Mouse (Mus musculus) brown adipose tissue, adult 24 weeks (tissue): ENCODE measurements at regions not wholly inside any gene's neighbourhood (a gene's known extent, or its start where the extent isn't known, plus 50 kb on each side); places are given as distances from the start of the nearest gene placed in this dataset.
A peak's percentile ranks its signal among the peaks of the same experiment; 100 is the strongest.

ENCODE experiments used
- H3K27ac ChIP-seq: fragments of 200-500 bp; replicated peaks from 2 replicates; pipeline ENCODE4 v1.5.1; 2012; ENCODE audit warnings: low read depth, mild to moderate bottlenecking, low read length
- H3K4me1 ChIP-seq: fragments of 200-500 bp; 2 replicates; pipeline ENCODE4 v1.6.1; 2012; ENCODE audit warnings: low read length, mixed read lengths; ENCODE audit not compliant: control insufficient read depth, insufficient read depth, insufficient read length
- H3K4me3 ChIP-seq: fragments of 200-500 bp; 2 replicates; pipeline ENCODE4 v1.5.1; 2012; ENCODE audit warnings: low read depth, mild to moderate bottlenecking, low read length, moderate library complexity; ENCODE audit not compliant: insufficient read depth

DNA sequence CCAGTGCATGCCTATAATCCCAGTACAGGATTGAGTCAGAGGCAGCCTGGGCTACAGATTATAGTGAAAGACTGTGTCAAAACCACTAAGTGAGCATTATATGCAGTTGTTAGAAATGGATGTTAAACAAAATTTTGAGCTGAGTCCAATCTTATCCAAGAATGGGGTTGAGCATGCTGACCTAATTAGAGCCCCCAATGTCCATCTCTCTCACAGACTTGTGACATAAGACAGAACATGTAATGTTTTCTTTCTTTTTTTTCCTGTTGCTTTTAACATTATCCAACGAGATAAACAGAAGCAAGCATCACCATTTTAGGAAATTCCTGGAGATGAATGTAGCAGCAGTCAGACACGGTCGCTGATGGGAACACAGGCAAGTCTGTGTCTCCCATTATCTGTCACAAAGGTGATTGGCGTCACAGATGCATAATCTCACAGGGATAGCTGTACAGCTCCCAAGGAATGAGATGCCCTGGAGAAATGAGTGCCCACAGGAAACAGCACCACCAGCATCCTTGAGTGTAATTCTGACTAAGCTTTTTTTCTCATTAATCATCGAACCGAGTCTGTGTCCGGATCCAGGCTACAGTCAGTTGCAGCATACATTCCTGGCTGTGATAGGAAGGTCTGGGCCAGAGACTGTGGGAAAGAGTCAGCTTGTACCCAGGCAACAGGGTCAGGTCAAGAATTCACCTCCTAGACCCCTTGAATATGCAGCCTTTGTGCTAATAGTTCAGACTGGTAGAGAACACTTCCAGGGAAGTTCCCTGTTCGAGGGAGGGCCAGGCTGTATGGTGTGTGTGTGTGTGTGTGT is 154.5 kb downstream of the Gm19410 start:
- Histone ChIP-seq H3K4me3 (no peak overlapping the region), H3K27ac (peak overlapping the region; percentile 93)

DNA sequence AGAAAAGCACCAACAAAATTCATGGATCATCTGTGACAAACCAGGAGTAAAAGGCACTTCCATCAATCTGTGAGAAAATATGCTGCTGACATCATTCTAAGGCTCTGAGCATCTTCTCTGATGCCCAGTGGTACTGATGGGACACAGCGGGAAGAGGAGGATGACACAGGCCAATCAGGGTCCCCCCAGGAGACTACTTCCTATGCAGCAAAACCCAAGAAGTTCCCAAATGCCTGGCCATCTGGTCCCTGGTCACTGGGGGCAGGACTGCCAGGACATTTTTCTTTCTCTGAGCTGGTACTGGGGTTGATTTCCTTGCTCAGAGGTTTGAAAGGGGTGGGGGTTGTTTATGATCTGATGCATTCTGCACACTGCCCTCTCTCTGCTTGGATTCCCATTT is 158.4 kb downstream of the Gm19410 start:
- Histone ChIP-seq H3K4me1 (peaks cover 25% of the 10 kb centered on the region), H3K4me3 (no peak overlapping the region), H3K27ac (no peak overlapping the region)

More for the DNA sequence above, 154.5 kb downstream of the Gm19410 start:
- peaks cover 26% of the 10 kb centered on the region for H3K4me1 ChIP-seq

DNA sequence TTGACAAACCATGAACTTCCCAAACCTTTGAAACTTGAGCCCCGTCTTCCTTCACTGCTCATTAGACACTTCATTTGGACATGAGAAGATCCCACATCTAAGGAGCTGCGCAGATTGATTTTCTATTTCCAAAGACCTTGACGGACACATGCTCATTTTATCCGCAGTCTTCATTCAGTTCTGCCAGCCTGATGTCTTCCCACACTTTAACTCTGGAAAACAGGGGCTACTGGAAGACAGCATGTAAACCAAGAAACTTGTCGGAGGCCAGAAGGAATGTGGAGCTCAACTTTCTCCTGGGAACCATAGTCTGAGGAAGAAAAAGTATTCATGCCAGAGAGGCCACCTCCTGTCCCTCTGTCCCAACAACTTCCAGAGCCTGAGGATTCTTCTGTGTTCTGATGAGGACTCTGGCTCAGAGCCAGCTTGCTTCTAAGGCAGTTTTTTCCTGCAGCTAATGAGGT is 161.8 kb downstream of the Gm19410 start:
- Histone ChIP-seq H3K4me1 (peaks cover 8% of the 10 kb centered on the region), H3K27ac (peak overlapping the region; percentile 89), H3K4me3 (no peak overlapping the region)

DNA sequence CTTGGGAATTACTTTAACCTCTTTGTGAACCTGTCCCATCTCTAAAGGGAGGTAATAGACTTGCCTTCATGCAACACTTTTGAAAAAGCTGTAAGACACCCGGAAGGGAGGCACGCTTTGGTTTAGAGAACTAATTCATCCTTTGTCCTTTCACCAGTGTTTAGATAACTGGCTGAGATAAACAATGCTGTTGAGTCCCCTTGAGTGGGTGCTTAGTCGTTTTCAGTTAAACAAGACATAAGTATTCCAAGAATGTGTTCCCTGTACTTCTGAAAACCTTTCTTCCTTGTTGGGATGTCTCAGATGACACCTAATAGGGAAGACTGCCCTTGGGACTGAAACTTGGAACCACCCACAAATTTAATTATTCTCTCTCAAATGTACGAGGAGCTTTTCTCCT is 164.7 kb downstream of the Gm19410 start:
- Histone ChIP-seq H3K27ac (no peak overlapping the region), H3K4me3 (no peak overlapping the region), H3K4me1 (peaks cover 5% of the 10 kb centered on the region)

DNA sequence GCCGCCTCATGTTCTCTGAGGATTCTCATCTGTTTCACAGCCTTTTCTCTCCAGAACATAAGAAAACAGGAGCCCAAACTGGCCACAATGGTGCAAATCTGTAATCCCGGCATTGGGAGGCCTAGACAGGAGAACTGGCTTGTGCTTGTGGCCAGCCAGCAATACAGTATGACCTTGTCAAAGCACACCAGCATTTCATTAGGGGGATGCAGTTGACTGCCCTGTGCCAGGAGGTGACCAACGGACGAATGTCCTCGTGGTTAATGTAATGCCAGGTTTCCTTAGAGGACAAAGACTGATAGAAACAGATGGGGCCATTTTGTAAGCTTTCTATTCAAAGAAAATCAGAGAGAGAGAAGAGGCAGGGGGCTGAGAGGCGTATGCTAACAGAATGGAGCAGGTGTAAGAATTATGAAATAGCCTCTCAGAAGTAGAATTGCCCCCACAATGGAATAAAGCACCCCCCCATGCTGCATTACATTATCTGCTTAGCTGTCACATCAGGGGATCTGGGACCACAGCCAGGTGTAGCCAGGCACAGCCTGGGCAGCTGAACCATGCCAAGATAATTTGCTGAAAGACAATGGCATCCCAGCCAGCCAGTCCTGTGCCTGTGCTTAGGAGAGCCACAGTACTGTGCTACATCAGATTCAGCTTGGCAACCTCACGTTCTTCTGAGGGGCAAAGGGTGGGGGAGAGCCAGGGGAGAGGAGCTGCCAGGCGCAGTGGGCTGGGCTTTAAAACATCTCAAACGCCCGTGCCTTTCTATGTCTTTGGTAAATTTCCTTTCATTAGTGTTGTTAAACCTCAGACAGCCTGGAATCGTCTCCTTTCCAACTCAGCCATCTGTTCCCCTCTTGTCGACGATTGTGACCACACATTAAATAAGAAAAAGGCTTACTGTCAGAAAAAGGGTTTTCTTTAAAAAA is 167.9 kb downstream of the Gm19410 start:
- no peak overlapping the region for H3K27ac ChIP-seq

DNA sequence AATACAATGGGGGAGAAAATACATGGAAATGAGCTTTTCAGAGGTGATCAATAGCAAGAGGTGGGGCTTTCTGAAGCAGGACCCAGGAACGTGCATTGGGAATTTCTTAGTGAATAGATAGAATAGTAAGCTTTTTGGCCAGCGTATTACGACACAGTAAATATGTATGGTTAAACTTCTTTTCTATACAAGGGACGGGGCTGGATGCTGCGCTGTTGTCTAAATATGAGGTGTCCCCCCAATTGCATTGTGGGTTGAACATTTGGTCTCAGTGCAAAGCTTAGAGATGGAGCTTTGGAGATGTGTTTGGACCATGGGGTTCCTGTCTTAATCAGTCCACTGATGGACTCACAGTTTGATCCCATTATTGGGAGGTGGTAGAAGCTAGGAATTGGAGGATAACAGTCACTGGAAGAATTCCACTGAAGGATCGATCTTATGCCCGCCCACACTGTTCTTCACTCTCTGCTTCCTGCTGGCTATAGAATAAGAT is 168.6 kb downstream of the Gm19410 start:
- no peak overlapping the region for H3K27ac ChIP-seq
- H3K4me1 ChIP-seq, result no peaks in the 10 kb centered on the region
- H3K4me3 ChIP-seq, result no peak overlapping the region

More for the DNA sequence above, 167.9 kb downstream of the Gm19410 start:
- Histone ChIP-seq H3K4me3 (no peak overlapping the region), H3K4me1 (no peaks in the 10 kb centered on the region)

DNA sequence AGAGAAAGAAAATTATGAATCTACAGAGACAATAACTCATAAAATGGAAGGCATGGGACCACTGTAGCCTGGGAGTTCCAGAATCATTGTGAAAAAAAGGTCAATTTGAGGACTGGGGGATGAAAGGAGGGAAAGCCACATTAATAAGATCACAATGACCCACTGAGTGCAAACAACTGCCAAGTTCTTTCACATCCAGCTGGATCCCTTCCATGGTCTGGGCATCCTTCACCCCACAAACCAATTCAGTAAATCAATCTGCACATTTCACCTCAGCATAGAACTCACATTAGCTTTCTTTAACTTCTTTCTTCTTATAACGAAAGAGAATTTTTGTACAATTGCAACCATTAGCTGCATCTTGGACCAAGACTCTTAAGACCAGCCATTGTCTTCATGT is 169.4 kb downstream of the Gm19410 start:
- Histone ChIP-seq H3K27ac (no peak overlapping the region), H3K4me1 (no peaks in the 10 kb centered on the region), H3K4me3 (no peak overlapping the region)

DNA sequence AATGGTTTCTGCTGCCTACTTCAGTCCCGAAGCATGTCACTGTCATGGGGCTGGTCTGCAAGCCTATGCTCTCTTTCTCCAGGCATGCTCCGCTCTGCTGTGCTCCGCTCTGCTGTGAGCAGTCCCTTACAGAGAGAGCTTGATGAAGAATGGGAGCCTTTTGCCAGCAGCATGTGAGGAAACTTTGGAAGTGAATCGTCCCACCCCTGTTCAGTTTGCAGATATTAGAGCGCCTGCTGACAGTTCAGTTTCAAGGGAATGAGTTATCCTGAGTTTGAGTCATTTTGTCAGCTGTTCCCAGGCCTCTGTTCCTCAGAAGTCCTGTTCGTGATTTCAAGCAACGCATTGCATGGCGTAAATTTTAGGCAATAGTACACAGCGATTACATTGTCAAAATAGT is 173.6 kb downstream of the Gm19410 start:
- Histone ChIP-seq H3K27ac (no peak overlapping the region), H3K4me1 (no peaks in the 10 kb centered on the region), H3K4me3 (no peak overlapping the region)

DNA sequence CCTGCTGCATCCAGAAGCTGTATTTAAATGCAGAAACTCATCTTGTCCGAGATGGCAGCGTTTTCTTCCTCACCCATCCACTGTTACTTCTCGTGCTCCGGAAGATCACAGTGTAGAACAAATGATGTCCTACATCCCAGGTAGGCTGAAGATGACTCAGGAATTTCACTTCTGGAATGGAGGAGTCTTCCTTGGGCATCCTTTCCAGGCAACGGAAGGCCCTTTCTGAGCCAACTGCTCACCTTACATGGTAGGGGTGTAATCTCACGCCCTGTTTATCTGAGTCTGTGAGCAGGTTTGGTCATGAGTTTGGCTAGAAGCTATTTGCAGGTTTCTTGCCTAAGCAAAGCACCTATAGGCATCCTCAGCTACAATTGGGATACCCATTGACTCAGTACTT is 176.9 kb downstream of the Gm19410 start:
- Histone ChIP-seq H3K27ac (no peak overlapping the region), H3K4me3 (no peak overlapping the region), H3K4me1 (no peaks in the 10 kb centered on the region)

DNA sequence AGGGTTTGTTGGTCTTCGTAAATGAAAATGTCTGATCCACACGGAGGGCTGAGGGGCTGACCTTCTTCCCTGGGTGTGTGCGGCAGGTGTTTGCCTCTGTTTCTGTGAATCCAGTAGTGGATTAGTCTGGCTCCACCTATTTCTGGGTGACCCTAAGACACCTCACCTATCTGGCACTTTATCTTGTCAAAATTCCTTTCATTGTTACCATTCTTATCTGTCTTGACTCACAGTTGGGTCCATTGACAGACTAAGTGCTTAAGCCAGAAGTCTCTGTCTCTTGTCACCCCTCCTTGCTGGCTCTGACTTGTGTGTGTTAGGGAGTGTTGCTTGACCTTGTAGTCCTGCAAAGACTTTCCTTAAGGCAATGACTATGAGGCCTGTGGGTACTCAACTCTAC is 178.1 kb downstream of the Gm19410 start:
- Histone ChIP-seq H3K4me3 (no peak overlapping the region), H3K27ac (no peak overlapping the region), H3K4me1 (no peaks in the 10 kb centered on the region)

DNA sequence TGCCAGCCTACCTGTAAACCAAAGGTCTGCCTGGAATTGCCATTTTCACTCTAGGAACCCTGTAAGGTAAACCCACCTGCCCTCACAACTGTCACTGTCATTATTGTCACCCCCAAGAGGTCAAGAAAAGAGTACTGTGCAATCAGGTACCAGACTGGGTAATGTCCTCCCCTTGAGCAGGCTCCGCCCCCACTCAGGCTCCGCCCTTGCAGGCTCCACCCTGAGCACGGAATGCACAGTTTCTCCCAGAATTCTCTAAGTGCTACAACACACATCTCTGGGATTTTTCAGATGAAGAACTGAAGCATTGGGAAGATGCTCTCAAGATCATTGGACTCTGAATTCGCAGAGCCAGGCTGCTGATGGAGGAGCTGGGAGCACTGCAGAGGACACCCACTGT is 178.9 kb downstream of the Gm19410 start:
- Histone ChIP-seq H3K27ac (no peak overlapping the region), H3K4me3 (no peak overlapping the region), H3K4me1 (no peaks in the 10 kb centered on the region)

DNA sequence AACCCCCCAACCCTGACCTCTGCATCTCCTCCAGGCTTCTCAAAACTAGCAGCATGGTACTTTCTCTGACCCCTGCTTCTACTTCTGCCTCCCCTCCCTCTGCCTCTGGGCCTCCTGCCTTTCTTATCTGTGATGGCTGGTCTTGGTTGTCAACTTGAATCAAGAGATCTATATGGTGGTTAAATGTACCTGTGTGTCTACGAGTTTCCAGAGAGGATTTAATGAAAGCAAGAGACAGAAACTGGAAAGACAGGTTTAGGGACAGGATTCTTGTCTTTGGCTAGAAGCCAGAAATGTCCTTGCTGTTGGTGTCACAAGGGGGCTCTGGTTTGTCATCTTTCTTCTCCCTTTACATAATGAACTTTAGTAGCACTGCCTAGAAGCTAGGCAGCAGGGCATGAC is 180.9 kb downstream of the Gm19410 start:
- Histone ChIP-seq H3K4me1 (no peaks in the 10 kb centered on the region), H3K27ac (no peak overlapping the region)

DNA sequence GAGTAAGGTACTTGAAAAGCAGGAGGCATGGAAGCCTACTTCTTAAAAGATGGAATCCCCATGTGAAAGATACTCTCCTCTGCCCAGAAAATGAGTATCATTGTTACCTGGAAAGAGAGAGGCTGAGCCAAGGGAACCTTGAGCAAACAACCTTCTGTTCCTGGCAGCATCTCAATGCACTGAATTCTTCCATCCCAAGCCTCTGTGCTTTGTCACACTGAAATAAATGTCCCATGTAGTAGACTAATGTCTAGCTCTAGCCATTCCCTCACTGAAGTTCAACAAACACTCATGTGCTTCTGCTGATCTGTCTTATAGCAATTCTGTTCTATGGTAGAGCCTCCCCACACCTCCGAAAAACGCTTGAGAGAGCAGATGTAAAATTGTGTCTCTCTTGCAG is 182.6 kb downstream of the Gm19410 start:
- Histone ChIP-seq H3K4me1 (no peaks in the 10 kb centered on the region), H3K27ac (no peak overlapping the region), H3K4me3 (no peak overlapping the region)

More for the DNA sequence above, 180.9 kb downstream of the Gm19410 start:
- H3K4me3 ChIP-seq, result no peak overlapping the region

DNA sequence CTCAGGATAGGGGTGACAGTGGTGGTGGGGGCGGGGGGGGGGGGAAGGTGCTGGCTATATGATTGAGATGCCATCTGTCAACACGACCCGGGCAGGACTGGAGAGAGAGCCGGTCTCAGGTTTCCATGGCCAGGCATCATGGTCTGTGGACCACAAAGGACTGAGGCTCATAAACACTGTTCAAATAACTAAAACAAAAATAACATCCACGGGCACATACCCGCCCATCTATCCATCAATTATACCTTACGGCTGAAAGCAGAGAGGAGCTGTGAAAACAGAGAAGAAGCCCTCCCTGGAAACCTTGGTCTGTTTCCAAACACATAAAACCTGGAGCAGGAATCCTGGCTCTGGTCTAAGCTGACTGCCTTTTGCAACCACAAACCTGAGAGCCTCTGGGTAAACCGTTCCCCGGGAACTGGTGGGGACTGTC is 183.2 kb downstream of the Gm19410 start:
- H3K4me1 ChIP-seq, result no peaks in the 10 kb centered on the region
- no peak overlapping the region for H3K4me3 ChIP-seq
- no peak overlapping the region for H3K27ac ChIP-seq

DNA sequence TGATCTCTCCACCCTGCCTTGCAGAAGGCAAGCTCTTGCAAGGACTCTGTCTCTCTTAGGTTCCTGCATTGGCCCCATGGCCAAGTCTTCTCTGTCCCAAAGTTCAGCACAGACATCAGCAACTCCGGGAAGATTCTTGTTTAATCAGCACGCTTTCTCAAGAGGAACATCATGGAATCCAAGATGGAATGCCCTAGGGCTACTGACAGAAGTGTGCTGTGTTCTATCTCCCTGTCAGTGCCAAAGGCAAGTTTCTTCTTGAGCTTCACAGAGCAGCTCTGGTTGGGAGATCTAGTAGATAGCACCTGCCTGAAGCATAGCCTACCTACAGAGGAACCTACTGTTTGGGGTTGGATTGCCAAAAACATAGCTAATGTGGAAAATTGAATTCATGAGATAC is 189.9 kb downstream of the Gm19410 start:
- H3K27ac ChIP-seq, result no peak overlapping the region
- no peak overlapping the region for H3K4me3 ChIP-seq
- peaks cover 6% of the 10 kb centered on the region; the same call in 1 of the 2 replicates for H3K4me1 ChIP-seq
